Mouse (Mus musculus): Measurements from ENCODE around the gene Kcnq2. TPM values are rescaled to one million over a fixed set of nuclear protein-coding genes. Genes with fewer than 3 reads are reported as not detected.

The Kcnq2 gene
- polyA plus RNA-seq, 1 experiment = 0.32 TPM

- no peaks in the 10 kb centered on the region for H3K4me1 ChIP-seq (replicated peaks; ENCODE audit: control insufficient read depth, insufficient read depth, low read length)
- 85% methylated on average over 1 of the region's 1 CpGs for WGBS
- no peaks in the 10 kb centered on the region for H3K27me3 ChIP-seq (ENCODE audit: control insufficient read depth, insufficient read depth, low read length)
- no peaks in the 10 kb centered on the region for H3K36me3 ChIP-seq (ENCODE audit: control insufficient read depth, insufficient read depth, low read length)
- H3K4me3 ChIP-seq (ENCODE audit: control insufficient read depth, insufficient read depth, low read length) = no peak overlapping the region
- H3K27ac ChIP-seq (ENCODE audit: control insufficient read depth, insufficient read depth, low read length) = no peak overlapping the region
- no peak for DNase-seq
- TF ChIP-seq CTCF (IDR thresholded peaks at IDR 0.05; ENCODE audit: borderline replicate concordance, control insufficient read depth, extremely low read depth, insufficient read depth, low read length, poor library complexity) = no peak
- TF ChIP-seq POLR2A (IDR thresholded peaks at IDR 0.05; ENCODE audit: control insufficient read depth, extremely low read depth, insufficient read depth, low read length, poor library complexity) = no peak
These were observed 33.5 kb downstream of the Kcnq2 start for GRCm38 (mm10) chr2:181101626-181102025.

GRCm38 (mm10) chr2:181100087-181100486 is 35.0 kb downstream of the Kcnq2 start:
- Histone ChIP-seq H3K27ac (ENCODE audit: control insufficient read depth, insufficient read depth, low read length) (no peak overlapping the region), H3K4me3 (ENCODE audit: control insufficient read depth, insufficient read depth, low read length) (no peak overlapping the region), H3K27me3 (ENCODE audit: control insufficient read depth, insufficient read depth, low read length) (no peaks in the 10 kb centered on the region), H3K36me3 (ENCODE audit: control insufficient read depth, insufficient read depth, low read length) (no peaks in the 10 kb centered on the region), H3K4me1 (replicated peaks; ENCODE audit: control insufficient read depth, insufficient read depth, low read length) (no peaks in the 10 kb centered on the region)
- TF ChIP-seq CTCF (IDR thresholded peaks at IDR 0.05; ENCODE audit: borderline replicate concordance, control insufficient read depth, extremely low read depth, insufficient read depth, low read length, poor library complexity) (no peak), POLR2A (IDR thresholded peaks at IDR 0.05; ENCODE audit: control insufficient read depth, extremely low read depth, insufficient read depth, low read length, poor library complexity) (no peak)
- WGBS = 89% methylated on average over 2 of the region's 2 CpGs
- no peak for DNase-seq

GRCm38 (mm10) chr2:181090123-181090522 is 45.0 kb downstream of the Kcnq2 start:
- no peak overlapping the region for H3K27ac ChIP-seq (ENCODE audit: control insufficient read depth, insufficient read depth, low read length)
- H3K4me3 ChIP-seq (ENCODE audit: control insufficient read depth, insufficient read depth, low read length) = no peak overlapping the region
- H3K4me1 ChIP-seq (replicated peaks; ENCODE audit: control insufficient read depth, insufficient read depth, low read length) = no peaks in the 10 kb centered on the region
- no peaks in the 10 kb centered on the region for H3K27me3 ChIP-seq (ENCODE audit: control insufficient read depth, insufficient read depth, low read length)
- no peaks in the 10 kb centered on the region for H3K36me3 ChIP-seq (ENCODE audit: control insufficient read depth, insufficient read depth, low read length)
- DNase-seq = no peak
- 42% methylated on average over 3 of the region's 3 CpGs for WGBS
- TF ChIP-seq CTCF (IDR thresholded peaks at IDR 0.05; ENCODE audit: borderline replicate concordance, control insufficient read depth, extremely low read depth, insufficient read depth, low read length, poor library complexity) = no peak
- no peak for TF ChIP-seq POLR2A (IDR thresholded peaks at IDR 0.05; ENCODE audit: control insufficient read depth, extremely low read depth, insufficient read depth, low read length, poor library complexity)

- no peak for TF ChIP-seq CTCF (IDR thresholded peaks at IDR 0.05; ENCODE audit: borderline replicate concordance, control insufficient read depth, extremely low read depth, insufficient read depth, low read length, poor library complexity)
- TF ChIP-seq POLR2A (IDR thresholded peaks at IDR 0.05; ENCODE audit: control insufficient read depth, extremely low read depth, insufficient read depth, low read length, poor library complexity) = no peak
- Histone ChIP-seq H3K4me3 (ENCODE audit: control insufficient read depth, insufficient read depth, low read length) (no peak overlapping the region), H3K27ac (ENCODE audit: control insufficient read depth, insufficient read depth, low read length) (no peak overlapping the region), H3K4me1 (replicated peaks; ENCODE audit: control insufficient read depth, insufficient read depth, low read length) (no peaks in the 10 kb centered on the region), H3K36me3 (ENCODE audit: control insufficient read depth, insufficient read depth, low read length) (no peaks in the 10 kb centered on the region), H3K27me3 (ENCODE audit: control insufficient read depth, insufficient read depth, low read length) (no peaks in the 10 kb centered on the region)
- DNase-seq = no peak
- WGBS = 78% methylated on average over 8 of the region's 8 CpGs
These were observed 50.1 kb downstream of the Kcnq2 start for GRCm38 (mm10) chr2:181084997-181085396.

- WGBS = 43% methylated on average over 4 of the region's 4 CpGs
- Histone ChIP-seq H3K4me1 (replicated peaks; ENCODE audit: control insufficient read depth, insufficient read depth, low read length) (no peaks in the 10 kb centered on the region), H3K4me3 (ENCODE audit: control insufficient read depth, insufficient read depth, low read length) (no peak overlapping the region), H3K27me3 (ENCODE audit: control insufficient read depth, insufficient read depth, low read length) (no peaks in the 10 kb centered on the region), H3K36me3 (ENCODE audit: control insufficient read depth, insufficient read depth, low read length) (no peaks in the 10 kb centered on the region), H3K27ac (ENCODE audit: control insufficient read depth, insufficient read depth, low read length) (no peak overlapping the region)
- TF ChIP-seq CTCF (IDR thresholded peaks at IDR 0.05; ENCODE audit: borderline replicate concordance, control insufficient read depth, extremely low read depth, insufficient read depth, low read length, poor library complexity) = no peak
- no peak for TF ChIP-seq POLR2A (IDR thresholded peaks at IDR 0.05; ENCODE audit: control insufficient read depth, extremely low read depth, insufficient read depth, low read length, poor library complexity)
- DNase-seq = no peak
These were observed 51.2 kb downstream of the Kcnq2 start for GRCm38 (mm10) chr2:181083945-181084344.

- no peak for TF ChIP-seq CTCF (IDR thresholded peaks at IDR 0.05; ENCODE audit: borderline replicate concordance, control insufficient read depth, extremely low read depth, insufficient read depth, low read length, poor library complexity)
- no peak for TF ChIP-seq POLR2A (IDR thresholded peaks at IDR 0.05; ENCODE audit: control insufficient read depth, extremely low read depth, insufficient read depth, low read length, poor library complexity)
- Histone ChIP-seq H3K4me1 (replicated peaks; ENCODE audit: control insufficient read depth, insufficient read depth, low read length) (no peaks in the 10 kb centered on the region), H3K4me3 (ENCODE audit: control insufficient read depth, insufficient read depth, low read length) (no peak overlapping the region), H3K27me3 (ENCODE audit: control insufficient read depth, insufficient read depth, low read length) (no peaks in the 10 kb centered on the region), H3K27ac (ENCODE audit: control insufficient read depth, insufficient read depth, low read length) (no peak overlapping the region), H3K36me3 (ENCODE audit: control insufficient read depth, insufficient read depth, low read length) (no peaks in the 10 kb centered on the region)
- DNase-seq = no peak
- 56% methylated on average over 5 of the region's 5 CpGs for WGBS
These were observed 54.2 kb downstream of the Kcnq2 start for GRCm38 (mm10) chr2:181080886-181081285.

- no peaks in the 10 kb centered on the region for H3K36me3 ChIP-seq (ENCODE audit: control insufficient read depth, insufficient read depth, low read length)
- TF ChIP-seq CTCF (IDR thresholded peaks at IDR 0.05; ENCODE audit: borderline replicate concordance, control insufficient read depth, extremely low read depth, insufficient read depth, low read length, poor library complexity) (no peak), POLR2A (IDR thresholded peaks at IDR 0.05; ENCODE audit: control insufficient read depth, extremely low read depth, insufficient read depth, low read length, poor library complexity) (no peak)
- H3K27me3 ChIP-seq (ENCODE audit: control insufficient read depth, insufficient read depth, low read length) = no peaks in the 10 kb centered on the region
- no peak for DNase-seq
- WGBS = 89% methylated on average over 2 of the region's 2 CpGs
- no peak overlapping the region for H3K4me3 ChIP-seq (ENCODE audit: control insufficient read depth, insufficient read depth, low read length)
- no peak overlapping the region for H3K27ac ChIP-seq (ENCODE audit: control insufficient read depth, insufficient read depth, low read length)
- H3K4me1 ChIP-seq (replicated peaks; ENCODE audit: control insufficient read depth, insufficient read depth, low read length) = no peaks in the 10 kb centered on the region
These were observed 55.6 kb downstream of the Kcnq2 start for GRCm38 (mm10) chr2:181079518-181079917.
